Mouse (Mus musculus): ENCODE measurements around the gene Asic3.

- TF ChIP-seq POLR2A (IDR thresholded peaks at IDR 0.05; ENCODE audit: low read depth, low read length) (peak; percentile 22; the same call in 1 of the 2 replicates), CTCF (IDR thresholded peaks at IDR 0.05; ENCODE audit: borderline replicate concordance, insufficient read depth, low read length) (no peak)
Measured at GRCm38 (mm10) chr5:24447624-24448298, 34.6 kb downstream of the Asic3 start, which contains the start of gene Tmub1.

Data from embryonic fibroblast, embryonic 13.5 days (primary cell).